Mouse (Mus musculus): ENCODE measurements around the gene Olfr649. TPM values are rescaled to one million over a fixed set of nuclear protein-coding genes. Genes with fewer than 3 reads are reported as not detected.

Olfr649 gene
- total RNA-seq (2021): not detected
- long read RNA-seq, experiment 1: 0 reads
- long read RNA-seq, experiment 2: 0 reads

DNA sequence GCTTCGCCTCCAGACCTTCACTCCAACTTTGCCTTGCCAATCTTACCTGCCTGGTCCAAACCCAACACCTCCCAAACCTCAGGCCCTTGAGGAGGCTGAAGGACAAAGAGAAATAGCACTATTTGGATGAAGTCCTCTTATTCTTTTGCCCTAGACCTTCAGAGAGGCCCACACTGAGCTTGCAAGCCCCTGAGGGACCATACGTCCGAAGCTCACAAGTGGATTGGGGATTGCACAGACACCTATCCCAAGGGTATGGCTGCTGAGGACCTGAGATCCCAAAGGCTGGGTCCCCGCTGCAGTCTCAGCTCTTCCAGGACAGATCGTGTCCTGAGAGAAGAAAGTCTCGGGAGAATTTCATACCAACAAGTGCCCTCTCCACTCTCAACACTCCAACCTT, at the start of gene Olfr649:
TSS of gene Olfr649 (minus strand) at position 101 of the 400 bp plus-strand sequence.
- no peak for DNase-seq (ENCODE audit: low spot score in 2 of 2)

DNA sequence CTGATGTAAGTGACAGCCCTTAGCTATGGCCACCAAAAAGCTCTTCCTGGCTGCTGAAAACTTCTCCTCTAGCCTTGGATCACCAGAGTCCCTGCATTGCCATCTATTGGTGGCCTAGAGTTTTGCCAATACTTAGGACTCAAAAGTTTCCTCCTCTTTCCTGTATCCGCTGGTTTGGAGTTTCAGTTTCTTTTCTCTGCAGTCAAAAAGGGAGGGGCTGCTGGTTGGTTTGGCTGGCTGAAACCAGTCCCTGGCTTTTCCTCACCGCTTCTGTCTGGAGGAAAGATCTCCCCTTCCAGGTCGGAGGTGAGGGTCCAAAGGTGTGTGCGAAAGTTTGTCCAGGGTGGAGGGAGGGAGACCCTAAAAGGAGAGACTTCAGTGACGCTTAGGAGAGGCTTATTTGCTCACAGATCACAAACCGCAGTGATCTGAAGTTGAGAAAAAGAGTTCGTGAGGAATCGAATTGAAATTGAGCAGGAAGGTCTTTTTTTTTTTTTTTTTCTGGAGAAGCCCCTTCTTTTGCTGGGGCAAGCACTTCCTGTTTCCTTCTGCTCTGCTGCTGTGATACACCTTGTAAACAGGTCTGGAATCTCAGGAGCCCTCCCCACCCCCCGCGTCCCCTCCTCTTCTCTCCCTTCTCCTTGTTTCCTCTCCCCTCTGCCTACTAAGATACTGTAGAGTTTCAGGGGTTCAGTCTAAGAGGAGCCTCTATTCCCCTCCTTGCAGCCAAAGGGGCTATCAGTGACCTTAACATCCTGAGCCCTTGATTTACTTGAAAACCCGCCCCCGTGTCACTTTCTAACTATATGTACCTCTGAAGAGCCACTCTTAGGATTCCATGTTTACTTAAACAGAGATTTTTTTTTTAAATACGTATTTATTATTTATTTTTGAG, 48.7 kb upstream of the Olfr649 start, which contains the start of gene Trim34a:
TSS of gene Trim34a (plus strand) at position 171 of the 895 bp plus-strand sequence.
- DNase-seq (ENCODE audit: low spot score in 2 of 2): peak; percentile 7 to 29

DNA sequence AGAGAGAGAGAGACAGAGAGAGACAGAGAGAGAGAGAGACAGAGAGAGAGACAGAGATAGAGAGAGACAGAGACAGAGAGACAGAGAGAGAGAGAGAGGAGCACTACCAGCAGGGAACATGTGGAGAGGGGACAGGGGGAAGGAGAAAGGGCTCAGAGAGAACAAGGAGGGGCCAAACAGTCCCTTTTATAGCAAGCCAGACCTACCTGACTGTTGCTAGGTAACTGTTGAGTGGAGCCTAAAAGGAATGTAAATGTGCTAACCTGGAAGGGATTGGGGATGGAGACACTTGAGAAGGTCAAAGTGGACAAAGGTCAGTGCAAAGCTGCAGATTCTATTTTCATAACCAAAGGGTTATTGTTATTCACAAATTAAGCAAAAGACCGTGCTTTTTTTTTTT, 47.8 kb upstream of the Olfr649 start:
- no peak for DNase-seq (ENCODE audit: low spot score in 2 of 2)

DNA sequence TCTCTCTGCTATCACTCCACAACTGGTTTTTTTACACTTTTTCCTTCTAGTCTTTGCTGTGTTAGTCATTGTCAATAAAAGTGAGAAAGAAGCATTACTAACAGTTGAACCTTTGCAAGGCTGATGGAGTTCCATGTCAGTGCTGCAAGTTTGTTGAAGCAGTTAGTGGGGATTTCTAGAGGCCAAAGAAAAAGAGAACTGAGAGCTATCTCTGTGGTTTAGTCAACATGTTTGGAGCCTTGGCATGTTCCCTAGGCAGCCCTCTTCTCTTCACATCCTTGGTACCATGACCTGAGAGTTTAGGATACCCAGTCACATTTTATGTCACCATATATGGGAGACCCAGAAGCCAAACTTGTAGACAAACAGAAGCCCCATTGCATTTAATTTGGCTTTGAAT, 45.1 kb upstream of the Olfr649 start:
- no peak for DNase-seq (ENCODE audit: low spot score in 2 of 2)

DNA sequence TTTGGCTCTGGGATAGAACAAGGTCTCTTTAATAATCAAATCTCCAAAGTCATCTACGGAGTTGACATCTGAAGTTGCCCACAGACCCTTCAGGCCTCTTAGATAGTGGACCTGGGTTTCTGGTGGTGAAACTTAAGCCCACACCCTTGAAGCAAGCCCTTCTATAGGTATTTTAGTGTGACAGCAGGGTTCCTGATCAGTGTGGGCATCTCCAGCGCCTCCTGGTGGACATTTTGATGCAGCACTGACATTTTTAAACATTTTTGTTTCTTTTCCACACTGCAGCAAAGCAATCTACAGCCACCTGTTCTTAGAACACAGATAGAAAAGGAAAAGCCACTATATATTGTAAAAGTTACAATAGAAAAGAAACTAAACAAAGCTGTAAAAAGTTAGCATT, 35.4 kb upstream of the Olfr649 start:
- no peak for DNase-seq (ENCODE audit: low spot score in 2 of 2)

DNA sequence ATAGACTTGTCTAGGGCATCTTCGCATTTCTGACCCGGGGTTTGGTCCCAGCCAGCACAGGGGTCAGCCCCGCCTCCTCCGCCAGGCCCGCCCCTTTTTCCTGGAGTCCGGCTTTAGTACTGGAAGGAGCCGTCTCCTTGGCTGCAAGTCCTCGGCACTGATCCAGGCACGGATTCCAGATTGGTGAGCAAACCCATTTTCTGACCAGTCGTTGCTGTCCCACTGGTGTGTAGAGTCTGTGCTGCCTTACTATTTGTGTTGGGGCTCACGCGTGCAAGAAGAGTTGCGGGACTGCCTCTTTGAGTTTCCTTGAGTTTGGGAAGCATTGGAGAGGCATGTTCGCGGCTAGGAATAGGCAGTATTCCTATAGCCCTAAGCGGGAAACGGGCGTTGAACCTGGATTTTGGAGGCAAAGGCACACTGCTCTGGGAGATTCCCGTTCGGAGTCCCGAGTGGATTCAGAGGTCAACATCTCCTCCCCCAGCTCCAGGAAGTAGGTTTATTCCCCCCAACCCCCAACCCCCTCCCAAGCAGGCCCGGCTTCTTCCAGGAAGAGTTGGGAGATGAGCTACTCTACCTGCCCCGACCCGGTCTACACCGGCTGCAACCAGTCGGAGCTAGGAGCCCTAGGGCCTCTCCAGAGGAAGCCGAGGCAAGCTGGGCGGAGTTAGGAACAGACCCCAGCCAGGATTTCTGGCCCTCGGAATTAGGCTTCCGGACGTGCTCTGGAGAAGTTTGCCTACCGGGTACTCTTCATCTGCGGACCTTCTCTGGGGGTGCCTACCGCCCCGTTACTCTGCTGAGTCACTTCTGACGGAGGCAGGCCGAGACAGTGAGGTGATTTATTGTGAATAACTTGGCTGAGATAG, 23.1 kb upstream of the Olfr649 start, which contains the start of gene Trim6:
TSS of gene Trim6 (plus strand) at position 93 of the 869 bp plus-strand sequence.
- peak; percentile 18 to 64 for DNase-seq (ENCODE audit: low spot score in 2 of 2)

DNA sequence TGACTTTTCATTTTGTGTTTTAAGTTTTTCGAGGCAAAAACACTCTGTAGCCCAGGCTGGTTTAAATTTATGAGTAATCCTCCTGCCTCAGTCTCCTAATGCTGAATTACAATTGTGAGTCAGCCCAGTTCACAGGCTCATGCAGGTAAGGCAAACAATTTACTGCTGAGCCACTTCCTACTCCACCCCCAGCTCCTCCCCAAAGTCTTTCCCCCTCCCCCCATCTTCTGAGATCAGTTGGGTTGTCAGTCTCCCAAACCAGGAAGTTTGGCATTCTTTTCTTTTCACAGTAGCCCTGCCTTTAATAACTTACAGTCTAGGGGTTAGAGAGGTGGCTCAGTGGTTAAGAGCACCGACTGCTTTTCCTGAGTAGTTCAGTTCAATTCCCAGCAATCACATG, 22.1 kb upstream of the Olfr649 start:
- no peak for DNase-seq (ENCODE audit: low spot score in 2 of 2)

DNA sequence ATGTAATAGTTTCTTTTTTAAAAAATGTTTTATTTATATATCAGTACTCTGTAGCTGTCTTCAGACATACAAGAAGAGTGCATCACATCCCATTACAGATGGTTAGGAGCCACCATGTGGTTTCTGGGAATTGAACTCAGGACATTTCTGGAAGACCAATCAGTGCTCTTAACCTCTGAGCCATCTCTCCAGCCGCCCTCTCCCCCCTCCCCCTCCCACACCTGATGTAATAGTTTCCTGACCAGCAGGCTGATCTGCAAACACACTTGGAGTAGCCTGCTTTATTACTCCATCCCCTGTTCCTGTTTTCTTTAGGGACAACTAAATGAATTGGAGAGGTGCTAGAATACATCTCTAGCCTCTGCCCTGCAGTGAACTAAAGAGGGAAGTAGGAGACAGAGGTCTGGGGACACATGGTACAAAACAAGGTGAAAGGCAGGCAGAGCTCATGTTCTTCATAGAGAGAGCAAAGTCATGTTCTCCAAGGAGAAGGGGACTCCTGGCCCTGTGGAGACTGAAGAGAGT, 20.3 kb upstream of the Olfr649 start:
- DNase-seq (ENCODE audit: low spot score in 2 of 2): no peak

DNA sequence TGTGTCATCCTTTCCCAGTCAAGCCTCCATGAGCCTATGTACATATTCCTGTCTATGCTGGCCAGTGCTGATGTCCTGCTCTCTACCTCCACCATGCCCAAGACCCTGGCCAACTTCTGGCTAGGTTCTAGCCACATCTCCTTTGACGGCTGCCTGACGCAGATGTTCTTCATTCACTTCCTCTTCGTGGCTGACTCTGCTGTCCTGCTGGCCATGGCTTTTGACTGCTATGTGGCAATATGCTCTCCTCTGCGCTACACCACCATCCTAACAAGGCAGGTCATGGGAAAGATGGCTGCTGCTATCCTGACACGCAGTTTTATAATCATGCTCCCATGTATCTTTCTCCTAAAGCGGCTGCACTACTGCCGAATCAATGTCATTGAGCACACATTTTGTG, 10.4 kb upstream of the Olfr649 start:
- DNase-seq (ENCODE audit: low spot score in 2 of 2): no peak

DNA sequence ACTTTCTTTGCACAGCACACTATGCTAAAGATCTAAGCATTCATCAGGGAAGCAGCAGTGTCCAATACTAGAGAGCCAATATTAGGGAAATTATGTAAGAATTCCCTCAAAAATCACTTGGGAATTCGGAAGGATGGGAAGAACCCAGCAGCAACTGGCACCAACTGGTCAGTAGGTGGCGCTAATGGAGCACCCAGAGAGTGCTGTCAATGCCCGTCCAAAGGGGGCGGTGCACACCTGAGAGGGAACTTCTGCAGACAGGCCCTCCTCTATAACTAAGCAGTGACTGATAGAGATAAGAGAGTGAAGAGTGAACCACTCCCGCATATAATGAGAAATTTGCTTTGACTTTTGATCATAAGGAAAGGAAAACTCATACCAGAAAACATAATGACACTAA, 4.0 kb upstream of the Olfr649 start:
- DNase-seq (ENCODE audit: low spot score in 2 of 2): peak; percentile 18 to 41

DNA sequence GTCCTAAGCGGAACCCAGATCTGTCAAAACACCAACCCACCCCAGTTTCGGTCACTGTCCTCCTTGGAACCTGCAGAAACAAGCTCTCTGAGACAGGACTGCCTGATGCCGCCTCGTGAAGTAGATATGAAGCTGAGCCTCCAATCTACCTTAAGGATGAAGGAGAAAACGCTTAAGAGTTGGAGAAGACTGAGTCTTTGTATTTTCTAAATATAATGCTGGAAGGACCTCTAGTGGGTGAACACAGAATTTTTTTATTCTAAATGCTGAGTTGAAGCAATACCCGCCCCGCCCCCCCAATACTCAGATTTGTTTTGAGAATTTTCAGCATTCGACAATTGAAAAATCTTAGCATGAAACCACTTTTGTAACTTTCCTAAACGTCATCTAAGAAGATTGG, 4.5 kb downstream of the Olfr649 start:
- DNase-seq (ENCODE audit: low spot score in 2 of 2): no peak

DNA sequence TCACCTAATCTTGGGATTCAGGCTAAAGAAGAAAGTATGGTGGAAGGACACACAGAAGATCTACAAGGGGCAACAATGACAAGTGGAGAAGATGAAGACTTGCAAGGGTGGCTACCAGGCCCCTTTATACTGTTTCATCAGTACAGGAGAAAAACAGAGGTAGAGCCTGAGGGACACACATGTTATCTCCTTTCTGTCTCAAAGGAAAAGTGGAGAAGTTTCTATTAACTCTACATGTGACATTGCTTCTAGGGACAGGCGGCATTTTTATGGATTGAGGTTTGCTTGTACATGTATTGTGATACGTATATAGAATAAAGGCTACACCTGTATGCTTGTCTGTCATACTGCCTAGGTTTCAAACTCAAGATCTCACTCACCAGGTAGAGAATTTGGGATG, 12.5 kb downstream of the Olfr649 start, which contains the start of gene Olfr648:
TSS of gene Olfr648 (minus strand) at position 101 of the 400 bp plus-strand sequence.
- DNase-seq (ENCODE audit: low spot score in 2 of 2): no peak

DNA sequence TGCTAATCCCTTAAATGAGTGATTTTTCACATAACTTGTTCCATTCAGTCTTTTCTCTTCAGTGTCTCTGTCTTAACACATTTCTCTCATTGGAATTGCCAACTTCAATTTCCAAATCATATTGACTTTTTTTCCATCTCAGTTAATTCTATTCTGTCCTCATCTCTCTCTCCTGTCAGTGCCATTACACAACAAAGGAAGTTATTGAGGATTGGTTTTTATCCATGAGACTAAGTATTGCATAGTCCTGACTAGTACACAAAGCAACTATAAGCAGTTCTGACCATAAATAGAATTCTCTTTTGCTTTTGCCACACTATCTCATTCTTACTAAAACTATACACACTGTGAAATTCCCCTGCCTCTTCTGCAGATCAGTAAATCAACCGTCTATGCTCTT, 16.7 kb downstream of the Olfr649 start:
- no peak for DNase-seq (ENCODE audit: low spot score in 2 of 2)

DNA sequence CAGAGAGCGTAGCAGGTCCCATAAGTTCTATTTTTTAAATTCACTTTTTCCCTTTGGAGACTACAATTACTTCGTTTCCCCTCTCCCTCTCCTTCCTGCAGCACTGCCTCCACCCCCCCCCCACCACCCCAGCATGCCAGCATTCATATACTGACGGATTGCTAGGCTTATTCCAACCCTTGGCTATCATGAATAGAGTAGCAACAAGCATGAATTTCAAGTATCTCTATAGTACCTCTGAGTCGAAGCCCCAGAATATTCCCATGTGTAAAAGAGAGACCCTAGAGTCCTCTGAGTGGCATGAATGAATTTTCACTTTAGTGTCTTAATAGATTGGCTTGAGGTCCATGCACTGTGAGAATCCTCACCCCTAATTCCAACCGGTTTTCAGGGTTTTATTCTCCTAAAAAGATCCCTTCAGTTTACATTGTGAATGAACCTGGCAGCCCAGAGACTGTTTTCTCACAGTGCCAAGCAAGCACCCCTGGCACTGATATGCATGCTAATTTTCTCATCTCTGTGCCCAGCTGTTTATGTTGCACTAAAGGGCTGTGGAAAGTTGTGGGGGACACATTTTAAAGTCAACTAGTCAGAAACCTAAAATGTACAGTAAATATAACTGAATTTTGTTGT, 17.2 kb downstream of the Olfr649 start:
- DNase-seq (ENCODE audit: low spot score in 2 of 2): no peak

DNA sequence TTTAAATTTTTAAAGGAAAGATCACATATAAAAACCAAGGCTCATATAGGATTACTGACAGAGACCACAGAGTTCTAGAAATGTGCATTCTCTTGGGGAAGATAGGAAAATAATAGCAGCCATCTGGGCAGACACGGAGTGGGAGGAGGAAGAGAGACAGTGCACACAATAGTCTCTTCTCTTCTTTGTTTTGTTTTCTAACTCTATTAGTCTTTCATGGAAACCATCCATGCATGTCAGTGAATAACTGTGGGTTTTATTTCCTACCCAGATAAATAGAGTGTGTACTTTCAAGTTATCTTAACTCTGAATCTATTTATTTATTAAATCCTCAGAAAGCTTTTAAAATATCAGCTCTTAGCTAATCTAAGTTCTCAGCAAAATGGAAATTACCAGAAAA, 20.7 kb downstream of the Olfr649 start:
- no peak for DNase-seq (ENCODE audit: low spot score in 2 of 2)

DNA sequence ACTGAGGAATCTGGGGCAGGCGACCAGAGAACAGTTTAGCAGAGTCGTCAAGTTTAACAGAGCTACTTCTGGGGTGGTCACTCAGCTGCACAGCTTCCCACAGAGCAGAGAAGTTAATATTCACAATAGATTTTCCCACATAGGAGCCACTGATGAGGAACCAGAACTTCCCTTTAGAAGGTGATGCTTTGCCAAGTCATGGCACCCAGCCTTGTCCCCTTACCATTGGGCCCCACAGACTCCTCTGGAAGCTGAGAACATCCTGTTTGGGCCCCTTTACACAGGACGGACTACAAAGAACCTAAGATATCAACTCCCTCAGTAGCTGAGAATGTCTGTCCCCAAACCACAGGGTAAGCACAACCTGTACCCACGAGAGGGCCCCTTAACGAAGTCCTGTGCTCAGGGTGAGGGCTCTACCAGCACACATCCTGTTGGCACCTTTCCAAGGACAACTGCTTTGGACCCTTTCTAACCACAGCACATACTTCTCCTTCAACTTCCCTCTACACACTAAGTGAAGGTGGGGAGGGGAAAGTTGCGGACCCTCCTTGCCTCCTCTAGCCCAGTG, 26.1 kb downstream of the Olfr649 start:
- DNase-seq (ENCODE audit: low spot score in 2 of 2): no peak

DNA sequence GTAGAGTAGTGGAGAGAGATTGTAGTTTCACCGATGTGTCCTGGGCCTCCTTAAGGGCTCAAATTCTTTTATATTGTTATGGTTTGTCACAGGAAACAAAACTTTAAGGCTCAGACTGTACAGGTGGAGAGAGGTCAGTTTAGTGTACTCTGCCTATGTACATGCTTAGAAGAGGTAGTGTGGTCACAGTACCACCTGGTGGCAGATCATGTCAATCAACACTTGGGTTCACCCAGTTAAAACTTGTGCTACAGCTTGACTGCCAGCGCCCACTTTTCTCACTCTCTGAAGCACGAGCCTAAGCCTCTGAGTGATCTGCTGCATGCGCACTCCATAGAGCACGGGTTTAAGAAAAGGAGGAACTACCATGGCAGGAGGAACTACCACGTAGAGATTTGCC, 28.7 kb downstream of the Olfr649 start:
- DNase-seq (ENCODE audit: low spot score in 2 of 2): no peak

DNA sequence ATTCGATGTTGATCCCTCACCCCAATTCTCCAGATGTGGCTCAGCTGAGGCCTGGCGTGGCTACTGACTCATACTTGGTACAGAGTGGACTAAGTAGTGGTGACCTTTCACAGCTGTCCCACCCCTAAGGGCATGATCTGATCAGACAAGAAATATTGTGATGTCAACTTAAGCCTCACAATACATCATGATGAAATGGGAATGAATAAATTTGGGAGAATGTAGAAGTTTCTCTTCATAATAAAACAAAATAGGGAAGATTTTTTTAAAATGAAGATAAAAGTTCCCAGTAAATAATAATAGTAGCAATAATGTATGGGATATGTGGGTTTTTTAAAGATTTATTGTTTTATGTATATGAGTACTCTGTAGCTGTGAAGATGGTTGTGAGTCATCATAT, 45.3 kb downstream of the Olfr649 start, which contains the start of gene Ubqlnl:
TSS of gene Ubqlnl (minus strand) at position 101 of the 400 bp plus-strand sequence.
- no peak for DNase-seq (ENCODE audit: low spot score in 2 of 2)

DNA sequence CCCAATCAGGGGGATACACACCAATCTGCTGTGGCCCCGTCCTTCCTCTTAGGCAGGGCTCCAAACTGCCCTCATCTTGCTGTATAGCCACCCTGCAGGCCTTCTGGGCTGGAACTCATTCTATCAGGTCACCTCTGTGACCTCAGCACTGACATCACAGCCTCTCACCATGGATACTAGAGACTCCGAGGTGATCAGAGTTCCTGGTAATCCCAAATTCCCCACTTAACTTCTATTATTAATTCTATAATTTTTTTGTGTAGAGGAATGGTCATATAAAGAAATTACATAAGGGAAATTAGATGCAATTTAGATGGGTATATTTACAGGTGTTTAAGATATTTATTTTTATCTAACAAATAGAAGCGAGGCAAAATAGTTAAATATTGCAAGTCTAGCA, 52.6 kb downstream of the Olfr649 start, which contains the start of gene Ubqln3:
TSS of gene Ubqln3 (minus strand) at position 101 of the 400 bp plus-strand sequence.
- DNase-seq (ENCODE audit: low spot score in 2 of 2): no peak

Measured in adrenal gland, postnatal 4 days (tissue).